Mouse (Mus musculus): ENCODE measurements around the gene Map3k4. TPM values are rescaled to one million over a fixed set of nuclear protein-coding genes. Genes with fewer than 3 reads are reported as not detected.

Map3k4 gene
- polyA plus RNA-seq, 1 experiment from 2014 or later, result 28.1 TPM

DNA sequence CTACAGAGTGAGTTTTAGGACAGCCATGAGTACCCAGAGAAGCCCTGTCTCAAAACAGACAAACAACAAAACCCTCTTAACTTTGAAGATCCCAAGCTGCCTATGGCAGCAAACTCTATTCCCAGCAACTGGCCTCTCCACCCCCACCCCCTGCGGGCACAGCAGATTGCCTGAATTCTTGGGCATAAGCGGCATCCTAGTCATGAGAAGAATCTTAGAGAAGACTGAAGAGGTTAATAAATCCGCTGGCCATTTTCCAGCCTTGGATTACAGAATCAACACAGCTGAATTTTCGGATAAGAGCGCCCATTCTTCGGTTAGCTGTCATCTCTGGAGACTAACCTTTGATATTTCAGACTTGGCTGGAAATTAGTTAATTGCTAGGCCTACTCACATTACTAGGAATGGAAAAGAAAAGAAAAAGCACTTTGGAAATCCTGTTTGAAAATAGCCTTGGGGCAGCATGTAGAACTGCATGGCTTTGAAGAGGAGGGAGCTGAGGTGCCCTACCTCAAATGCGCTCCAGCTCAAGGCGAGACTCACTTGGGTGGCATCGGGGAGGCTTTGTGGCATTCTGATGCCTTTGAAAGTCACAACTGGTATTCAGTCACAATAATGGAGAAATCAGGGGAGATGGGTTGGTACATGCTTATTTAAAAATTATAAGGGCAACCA lies 25.2 kb upstream of the Map3k4 start:
- H3K4me2 ChIP-seq (ENCODE audit: low read depth, low read length), result no peak overlapping the region
- no peak for ATAC-seq (replicated peaks; ENCODE audit: extremely low read depth, insufficient read depth, low FRiP score)
- 70% methylated on average over 9 of the region's 9 CpGs for WGBS
- no peaks in the 10 kb centered on the region for H3K9me3 ChIP-seq (replicated peaks; ENCODE audit: control insufficient read depth, low read length)
- no peaks in the 10 kb centered on the region for H3K4me1 ChIP-seq (ENCODE audit: control insufficient read depth, insufficient read depth, low read length)
- H3K36me3 ChIP-seq (ENCODE audit: control insufficient read depth, insufficient read depth), result no peaks in the 10 kb centered on the region
- H3K27me3 ChIP-seq (ENCODE audit: control insufficient read depth, insufficient read depth, low read length), result no peaks in the 10 kb centered on the region
- H3K9ac ChIP-seq (ENCODE audit: low read length), result no peak overlapping the region
- H3K27ac ChIP-seq (ENCODE audit: low read length), result no peak overlapping the region
- H3K4me3 ChIP-seq (ENCODE audit: low read length), result no peak overlapping the region

DNA sequence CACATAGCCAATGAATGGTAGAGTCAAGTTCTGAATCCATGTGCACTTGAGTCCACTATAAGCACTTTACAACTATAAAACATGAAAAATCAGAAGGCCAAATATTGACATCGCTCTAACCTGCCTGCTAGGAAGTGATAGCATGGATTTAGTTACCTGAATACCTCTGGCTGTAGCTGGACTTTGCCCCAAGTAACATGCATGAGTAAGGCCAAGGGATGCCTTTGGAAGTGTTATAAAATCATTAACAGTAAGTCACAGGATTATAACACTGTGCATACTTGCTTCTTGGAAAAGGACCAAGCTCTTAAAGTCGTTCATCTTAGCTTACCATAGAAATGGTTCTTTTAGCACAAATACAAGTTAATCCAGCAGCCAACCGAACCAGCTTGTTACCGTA lies 18.6 kb upstream of the Map3k4 start:
- 82% methylated on average over 4 of the region's 4 CpGs for WGBS
- ATAC-seq (replicated peaks; ENCODE audit: extremely low read depth, insufficient read depth, low FRiP score), result no peak
- Histone ChIP-seq H3K36me3 (ENCODE audit: control insufficient read depth, insufficient read depth) (no peaks in the 10 kb centered on the region), H3K9me3 (replicated peaks; ENCODE audit: control insufficient read depth, low read length) (no peaks in the 10 kb centered on the region), H3K27ac (ENCODE audit: low read length) (no peak overlapping the region), H3K27me3 (ENCODE audit: control insufficient read depth, insufficient read depth, low read length) (no peaks in the 10 kb centered on the region), H3K4me3 (ENCODE audit: low read length) (no peak overlapping the region), H3K4me2 (ENCODE audit: low read depth, low read length) (no peak overlapping the region), H3K9ac (ENCODE audit: low read length) (no peak overlapping the region), H3K4me1 (ENCODE audit: control insufficient read depth, insufficient read depth, low read length) (peaks cover 2% of the 10 kb centered on the region; the same call in 1 of the 2 replicates)

DNA sequence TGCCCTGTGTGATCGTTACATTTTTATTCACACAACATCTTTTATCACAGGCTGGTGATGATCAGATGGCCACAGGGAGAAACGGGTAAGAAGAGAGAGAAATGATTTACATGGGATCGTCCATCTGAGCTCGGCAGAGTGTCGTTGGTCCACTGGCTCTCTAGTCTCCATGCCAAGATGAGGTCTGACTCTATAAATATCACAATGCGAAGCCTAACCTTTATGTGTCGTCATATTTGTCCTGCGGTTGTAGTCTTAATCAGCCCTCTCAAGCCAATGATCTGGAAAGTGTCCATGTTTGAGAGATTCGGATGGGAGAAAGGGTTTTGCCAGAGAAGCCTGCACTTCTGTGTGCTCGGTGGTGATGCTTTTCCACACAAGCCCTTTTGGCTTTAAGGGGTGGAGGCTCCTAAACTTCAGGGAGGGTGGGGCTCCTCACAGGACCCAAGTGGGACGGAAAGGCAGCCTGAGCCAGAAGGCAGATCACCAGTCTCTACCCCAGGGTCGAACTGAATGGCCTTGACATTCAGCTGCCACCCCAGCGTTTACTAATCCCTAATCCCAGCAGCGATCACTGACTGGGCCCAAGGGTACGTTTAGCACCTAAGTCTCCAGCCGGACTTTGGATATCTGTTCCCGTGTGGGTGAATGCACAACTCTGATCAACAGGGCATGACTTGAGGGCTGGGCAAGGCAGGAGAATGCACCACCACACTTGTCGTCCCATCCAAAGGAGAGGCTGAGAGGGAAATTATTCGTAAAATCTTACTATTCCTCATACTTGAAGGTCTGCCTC lies 17.7 kb upstream of the Map3k4 start:
- no peaks in the 10 kb centered on the region for H3K27me3 ChIP-seq (ENCODE audit: control insufficient read depth, insufficient read depth, low read length)
- H3K4me2 ChIP-seq (ENCODE audit: low read depth, low read length), result peak overlapping the region; percentile 43
- no peaks in the 10 kb centered on the region for H3K36me3 ChIP-seq (ENCODE audit: control insufficient read depth, insufficient read depth)
- H3K27ac ChIP-seq (ENCODE audit: low read length), result peak overlapping the region; percentile 33
- WGBS, result 52% methylated on average over 19 of the region's 19 CpGs
- peak overlapping the region; percentile 1; the same call in 1 of the 2 replicates for H3K4me3 ChIP-seq (ENCODE audit: low read length)
- no peak overlapping the region for H3K9ac ChIP-seq (ENCODE audit: low read length)
- ATAC-seq (replicated peaks; ENCODE audit: extremely low read depth, insufficient read depth, low FRiP score), result peak; percentile 84
- H3K9me3 ChIP-seq (replicated peaks; ENCODE audit: control insufficient read depth, low read length), result no peaks in the 10 kb centered on the region
- H3K4me1 ChIP-seq (ENCODE audit: control insufficient read depth, insufficient read depth, low read length), result peaks cover 2% of the 10 kb centered on the region; the same call in 1 of the 2 replicates

DNA sequence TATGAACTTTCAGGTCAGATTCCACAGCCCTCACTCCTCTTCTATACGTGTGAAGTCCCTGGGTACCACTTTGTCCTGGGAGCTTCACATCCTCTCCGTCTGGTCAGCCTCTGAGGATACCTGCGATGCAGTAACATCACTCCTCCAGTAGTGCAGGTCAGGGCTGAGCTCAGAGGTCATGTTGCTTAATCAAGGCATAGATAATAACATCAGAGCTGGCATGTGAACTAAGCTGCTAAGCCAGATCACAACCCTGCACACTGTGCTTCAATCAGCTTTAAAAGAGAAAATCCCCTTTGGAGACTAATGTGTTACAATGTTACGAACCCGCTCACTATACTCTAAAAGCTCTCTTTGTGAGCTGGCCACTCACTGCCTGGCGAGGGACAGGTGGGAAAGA lies 16.5 kb upstream of the Map3k4 start:
- no peak overlapping the region for H3K9ac ChIP-seq (ENCODE audit: low read length)
- 67% methylated on average over 6 of the region's 6 CpGs for WGBS
- ATAC-seq (replicated peaks; ENCODE audit: extremely low read depth, insufficient read depth, low FRiP score), result no peak

DNA sequence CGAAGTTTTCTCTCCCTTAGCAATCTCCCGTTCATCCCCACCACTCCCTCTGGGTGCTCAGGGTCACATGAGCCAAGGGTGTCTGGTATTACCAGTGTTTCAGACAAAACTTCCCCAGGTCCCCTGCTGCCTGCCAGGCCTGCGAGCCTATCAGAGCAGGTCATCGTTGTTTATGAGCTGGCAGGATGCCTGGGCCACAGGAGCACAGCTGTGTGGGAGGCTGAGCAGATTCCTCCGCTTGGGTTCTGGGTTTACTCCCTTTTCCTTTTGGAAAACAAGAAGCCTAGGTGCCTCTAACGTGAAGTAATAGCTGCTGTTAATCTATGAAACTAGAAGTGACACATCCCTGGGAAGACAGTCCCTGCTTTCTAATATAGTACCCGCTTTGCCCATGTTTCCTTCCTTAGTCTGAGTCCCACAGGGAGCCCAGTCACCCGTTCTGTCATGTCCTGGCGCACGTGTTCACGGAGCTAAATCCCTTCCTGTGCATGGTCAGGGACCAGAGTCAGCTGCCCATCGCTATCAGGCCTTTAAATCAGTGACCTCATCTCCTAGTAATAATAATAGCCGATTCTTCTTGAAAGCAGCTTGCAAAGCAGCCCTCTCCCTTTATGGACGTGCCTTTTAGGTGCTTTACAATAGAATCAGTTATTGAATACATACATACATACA lies 9.4 kb upstream of the Map3k4 start:
- peaks cover 26% of the 10 kb centered on the region for H3K4me1 ChIP-seq (ENCODE audit: control insufficient read depth, insufficient read depth, low read length)
- peak overlapping the region; percentile 50 for H3K9ac ChIP-seq (ENCODE audit: low read length)
- no peaks in the 10 kb centered on the region for H3K36me3 ChIP-seq (ENCODE audit: control insufficient read depth, insufficient read depth)
- no peak overlapping the region for H3K4me3 ChIP-seq (ENCODE audit: low read length)
- no peaks in the 10 kb centered on the region for H3K27me3 ChIP-seq (ENCODE audit: control insufficient read depth, insufficient read depth, low read length)
- peak overlapping the region; percentile 54 for H3K4me2 ChIP-seq (ENCODE audit: low read depth, low read length)
- 15% methylated on average over 14 of the region's 14 CpGs for WGBS
- H3K27ac ChIP-seq (ENCODE audit: low read length), result peak overlapping the region; percentile 82
- ATAC-seq (replicated peaks; ENCODE audit: extremely low read depth, insufficient read depth, low FRiP score), result peak; percentile 65
- no peaks in the 10 kb centered on the region for H3K9me3 ChIP-seq (replicated peaks; ENCODE audit: control insufficient read depth, low read length)

More for the DNA sequence above, 16.5 kb upstream of the Map3k4 start:
- no peak overlapping the region for H3K4me2 ChIP-seq (ENCODE audit: low read depth, low read length)
- no peak overlapping the region for H3K4me3 ChIP-seq (ENCODE audit: low read length)
- no peak overlapping the region for H3K27ac ChIP-seq (ENCODE audit: low read length)
- H3K36me3 ChIP-seq (ENCODE audit: control insufficient read depth, insufficient read depth), result no peaks in the 10 kb centered on the region
- H3K9me3 ChIP-seq (replicated peaks; ENCODE audit: control insufficient read depth, low read length), result no peaks in the 10 kb centered on the region
- peaks cover 2% of the 10 kb centered on the region; the same call in 1 of the 2 replicates for H3K4me1 ChIP-seq (ENCODE audit: control insufficient read depth, insufficient read depth, low read length)
- no peaks in the 10 kb centered on the region for H3K27me3 ChIP-seq (ENCODE audit: control insufficient read depth, insufficient read depth, low read length)

DNA sequence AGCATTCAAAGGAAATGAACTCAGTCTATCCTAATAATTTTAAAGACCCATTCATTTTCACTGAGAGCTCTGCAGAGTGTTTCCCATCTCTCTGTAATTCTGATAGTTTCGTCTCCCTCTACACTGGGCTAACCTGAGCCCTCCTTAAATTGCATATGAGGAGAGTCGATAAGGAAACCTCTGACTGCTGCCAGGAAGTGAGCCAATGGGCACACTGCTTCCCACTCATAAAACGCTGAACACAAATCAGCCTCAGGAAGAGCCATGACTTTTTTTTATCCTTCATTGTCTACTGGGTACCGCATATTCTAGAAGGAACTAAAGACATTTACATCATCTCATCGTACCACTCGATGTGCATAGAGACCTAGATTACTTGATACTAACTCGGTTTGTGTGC lies 1.2 kb upstream of the Map3k4 start:
- Histone ChIP-seq H3K4me2 (ENCODE audit: low read depth, low read length) (peak overlapping the region; percentile 45), H3K9me3 (replicated peaks; ENCODE audit: control insufficient read depth, low read length) (no peaks in the 10 kb centered on the region), H3K9ac (ENCODE audit: low read length) (peak overlapping the region; percentile 18; the same call in 1 of the 2 replicates), H3K4me1 (ENCODE audit: control insufficient read depth, insufficient read depth, low read length) (peaks cover 29% of the 10 kb centered on the region), H3K27me3 (ENCODE audit: control insufficient read depth, insufficient read depth, low read length) (no peaks in the 10 kb centered on the region), H3K4me3 (ENCODE audit: low read length) (peak overlapping the region; percentile 13; the same call in 1 of the 2 replicates), H3K27ac (ENCODE audit: low read length) (no peak overlapping the region; the same call in 1 of the 2 replicates), H3K36me3 (ENCODE audit: control insufficient read depth, insufficient read depth) (no peaks in the 10 kb centered on the region)
- 79% methylated on average over 7 of the region's 7 CpGs for WGBS
- no peak for ATAC-seq (replicated peaks; ENCODE audit: extremely low read depth, insufficient read depth, low FRiP score)

DNA sequence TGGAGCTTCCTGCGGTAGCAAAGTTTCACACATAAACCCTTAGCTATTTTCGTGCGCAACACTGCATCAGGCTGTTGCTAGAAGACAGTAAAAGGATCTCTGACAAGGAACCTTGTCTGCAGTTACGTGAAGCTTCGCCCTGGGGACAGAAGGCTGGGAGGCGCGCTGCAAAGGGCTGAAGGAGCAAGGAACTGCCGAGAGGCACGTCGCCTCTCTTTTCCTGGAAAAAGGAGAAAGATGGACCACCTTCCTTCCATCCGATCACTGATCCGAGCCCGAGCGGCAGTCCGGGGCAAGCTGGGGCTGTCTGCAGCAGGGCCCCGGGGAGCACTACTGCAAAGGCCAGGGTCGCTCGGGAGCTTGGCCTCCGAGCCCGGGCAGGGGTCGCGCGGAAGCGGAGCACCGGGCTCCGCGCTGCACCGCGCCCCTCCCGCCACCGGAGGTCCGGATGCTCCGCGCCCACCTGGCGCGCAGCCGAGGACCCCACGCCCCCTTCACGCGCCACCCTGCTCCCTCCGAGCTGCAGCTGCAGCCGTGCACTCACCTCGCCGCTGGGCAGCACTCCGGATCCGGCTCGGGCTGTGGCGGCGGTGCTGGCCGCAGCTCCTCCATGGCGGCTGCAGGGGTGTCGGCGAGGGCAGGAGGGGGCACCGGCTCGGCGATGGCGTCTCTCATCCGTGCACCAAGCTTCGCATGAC lies 493 bp downstream of the Map3k4 start:
- H3K36me3 ChIP-seq (ENCODE audit: control insufficient read depth, insufficient read depth), result no peaks in the 10 kb centered on the region
- H3K27me3 ChIP-seq (ENCODE audit: control insufficient read depth, insufficient read depth, low read length), result no peaks in the 10 kb centered on the region
- H3K9me3 ChIP-seq (replicated peaks; ENCODE audit: control insufficient read depth, low read length), result no peaks in the 10 kb centered on the region
- H3K27ac ChIP-seq (ENCODE audit: low read length), result peak overlapping the region; percentile 96
- H3K4me1 ChIP-seq (ENCODE audit: control insufficient read depth, insufficient read depth, low read length), result peaks cover 38% of the 10 kb centered on the region
- WGBS, result under 1% methylated on average over 56 of the region's 59 CpGs
- H3K4me3 ChIP-seq (ENCODE audit: low read length), result peak overlapping the region; percentile 93
- peak overlapping the region; percentile 68 for H3K4me2 ChIP-seq (ENCODE audit: low read depth, low read length)
- peak; percentile 72 for ATAC-seq (replicated peaks; ENCODE audit: extremely low read depth, insufficient read depth, low FRiP score)
- H3K9ac ChIP-seq (ENCODE audit: low read length), result peak overlapping the region; percentile 96

DNA sequence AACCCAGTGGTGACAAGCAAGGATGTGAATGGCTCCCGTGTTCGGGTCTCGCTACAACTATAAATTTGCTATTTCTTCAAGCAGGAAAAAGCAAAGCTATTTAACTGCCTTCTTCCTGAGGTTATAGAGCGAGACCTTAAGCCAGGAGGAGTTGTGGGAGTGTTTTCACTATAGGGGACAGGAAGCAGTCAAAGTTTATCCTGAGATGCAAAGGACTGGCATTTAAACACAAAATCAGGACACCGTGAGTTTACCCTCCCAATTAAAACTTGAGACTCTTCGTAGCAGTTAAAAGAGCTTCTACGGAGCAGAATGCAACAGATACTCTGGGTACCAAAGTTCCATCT lies 1.0 kb downstream of the Map3k4 start:
- ATAC-seq (replicated peaks; ENCODE audit: extremely low read depth, insufficient read depth, low FRiP score), result no peak
- peak overlapping the region; percentile 93 for H3K4me3 ChIP-seq (ENCODE audit: low read length)
- H3K9ac ChIP-seq (ENCODE audit: low read length), result peak overlapping the region; percentile 96
- 10% methylated on average over 7 of the region's 7 CpGs for WGBS
- H3K36me3 ChIP-seq (ENCODE audit: control insufficient read depth, insufficient read depth), result no peaks in the 10 kb centered on the region
- H3K27ac ChIP-seq (ENCODE audit: low read length), result peak overlapping the region; percentile 96
- H3K4me2 ChIP-seq (ENCODE audit: low read depth, low read length), result peak overlapping the region; percentile 68
- no peaks in the 10 kb centered on the region for H3K9me3 ChIP-seq (replicated peaks; ENCODE audit: control insufficient read depth, low read length)
- H3K4me1 ChIP-seq (ENCODE audit: control insufficient read depth, insufficient read depth, low read length), result peaks cover 38% of the 10 kb centered on the region
- H3K27me3 ChIP-seq (ENCODE audit: control insufficient read depth, insufficient read depth, low read length), result no peaks in the 10 kb centered on the region
